Mouse (Mus musculus): Measurements from ENCODE around the gene Mdh2. TPM values are rescaled to one million over a fixed set of nuclear protein-coding genes. Genes with fewer than 3 reads are reported as not detected.

Mdh2 gene
- polyA plus RNA-seq (2015; fragmentation: Nextera tagmentation; extraction: Ambion mirVana): 690 and 691 TPM in 2 replicates

DNA sequence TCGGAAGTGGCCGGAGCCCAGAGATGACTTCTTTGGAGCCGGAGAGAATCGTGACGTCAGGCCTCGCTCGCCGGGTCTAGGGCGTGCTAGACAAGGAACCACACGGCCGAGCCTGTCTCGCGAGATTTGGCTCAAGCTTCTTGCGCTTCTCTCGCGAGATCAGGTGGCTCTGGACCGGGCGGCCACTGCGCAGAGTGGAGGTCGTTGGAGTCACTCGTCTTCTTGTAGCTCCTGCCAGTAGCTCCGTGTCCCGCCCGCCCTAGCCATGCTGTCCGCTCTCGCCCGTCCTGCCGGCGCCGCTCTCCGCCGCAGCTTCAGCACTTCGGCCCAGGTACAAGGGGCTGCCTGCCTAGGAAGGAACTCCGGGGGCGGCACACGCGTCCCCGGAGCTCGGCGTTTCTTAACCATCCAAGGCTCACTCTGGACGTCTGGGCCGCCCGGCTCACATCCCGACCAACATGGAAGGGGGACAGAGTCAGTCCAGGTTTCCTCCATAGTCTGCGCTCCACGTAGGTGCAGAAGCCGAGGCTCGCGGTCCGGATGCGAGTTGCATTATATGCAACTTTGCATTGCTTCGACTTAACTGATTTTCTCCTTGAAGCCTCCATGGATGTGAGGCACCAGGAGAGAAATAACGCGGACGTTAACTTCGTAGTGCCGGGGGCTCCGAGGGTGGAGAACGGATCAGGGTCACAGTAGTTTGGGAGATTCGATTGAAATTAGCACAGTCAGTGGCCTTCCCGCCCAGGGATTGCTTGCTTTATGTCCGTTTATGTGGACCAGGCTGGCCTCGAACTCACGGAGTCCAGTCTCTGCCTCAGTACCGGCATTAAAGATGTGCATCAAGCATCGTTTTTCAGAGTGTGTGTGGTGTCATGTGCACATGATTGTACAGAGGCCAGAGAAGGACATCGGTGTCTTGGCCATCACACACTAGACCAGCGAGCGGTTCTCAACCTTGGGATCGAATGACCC is at the start of gene Mdh2:
Gene Mdh2, plus strand, starts transcription at position 10 of the 975 bp plus-strand sequence.
- H3K9ac ChIP-seq (replicated peaks; ENCODE audit: low read length): peak within 1 kb of the TSS; percentile 95
- H3K36me3 ChIP-seq (ENCODE audit: insufficient read depth, low read length): peaks cover 12% of the 10 kb centered on the region
- under 1% methylated on average over 69 of the region's 70 CpGs for WGBS
- H3K4me3 ChIP-seq (ENCODE audit: low read length): peak within 1 kb of the TSS; percentile 91
- H3K4me1 ChIP-seq (ENCODE audit: insufficient read depth, low read length): peaks cover 30% of the 10 kb centered on the region
- peak within 1 kb of the TSS; percentile 95 for H3K27ac ChIP-seq (ENCODE audit: low read length)
- peak within 1 kb of the TSS; percentile 81 for H3K4me2 ChIP-seq (replicated peaks; ENCODE audit: low read depth, low read length)
- H3K27me3 ChIP-seq (ENCODE audit: insufficient read depth, low read length): no peaks in the 10 kb centered on the region
- no peaks in the 10 kb centered on the region for H3K9me3 ChIP-seq (ENCODE audit: low read length)
- ATAC-seq (ENCODE audit: low FRiP score, low TSS enrichment): peak; percentile 98

GRCm38 (mm10) chr5:135729351-135729750 is 48.9 kb upstream of the Mdh2 start:
- no peak overlapping the region for H3K9ac ChIP-seq (replicated peaks; ENCODE audit: low read length)
- WGBS: 92% methylated on average over 13 of the region's 13 CpGs
- H3K36me3 ChIP-seq (ENCODE audit: insufficient read depth, low read length): peaks cover 55% of the 10 kb centered on the region
- H3K27ac ChIP-seq (ENCODE audit: low read length): no peak overlapping the region
- H3K4me1 ChIP-seq (ENCODE audit: insufficient read depth, low read length): peaks cover 18% of the 10 kb centered on the region
- H3K4me3 ChIP-seq (ENCODE audit: low read length): no peak overlapping the region
- H3K4me2 ChIP-seq (replicated peaks; ENCODE audit: low read depth, low read length): no peak overlapping the region
- ATAC-seq (ENCODE audit: low FRiP score, low TSS enrichment): no peak
- no peaks in the 10 kb centered on the region for H3K27me3 ChIP-seq (ENCODE audit: insufficient read depth, low read length)
- no peaks in the 10 kb centered on the region for H3K9me3 ChIP-seq (ENCODE audit: low read length)

DNA sequence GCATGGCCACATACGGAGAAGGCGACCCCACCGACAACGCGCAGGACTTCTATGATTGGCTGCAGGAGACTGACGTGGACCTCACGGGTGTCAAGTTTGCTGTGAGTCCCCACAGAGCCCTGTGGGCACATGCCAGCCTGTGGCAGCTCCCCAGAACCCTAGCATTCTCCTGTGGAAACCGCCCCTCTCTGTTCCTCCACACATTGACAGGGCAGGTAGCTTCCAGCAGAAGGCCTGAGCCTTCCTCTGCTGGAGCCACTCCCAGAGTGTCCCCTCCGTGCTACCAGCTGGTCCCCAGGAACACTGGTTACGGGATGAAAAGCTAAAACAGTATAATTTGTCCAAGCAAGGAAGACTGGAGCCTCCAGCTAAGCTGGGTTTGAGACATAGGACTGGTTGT is 48.0 kb upstream of the Mdh2 start:
- no peak overlapping the region for H3K9ac ChIP-seq (replicated peaks; ENCODE audit: low read length)
- no peak for ATAC-seq (ENCODE audit: low FRiP score, low TSS enrichment)
- H3K9me3 ChIP-seq (ENCODE audit: low read length): no peaks in the 10 kb centered on the region
- no peak overlapping the region for H3K27ac ChIP-seq (ENCODE audit: low read length)
- H3K4me2 ChIP-seq (replicated peaks; ENCODE audit: low read depth, low read length): no peak overlapping the region
- H3K4me3 ChIP-seq (ENCODE audit: low read length): no peak overlapping the region
- WGBS: 93% methylated on average over 10 of the region's 10 CpGs
- H3K27me3 ChIP-seq (ENCODE audit: insufficient read depth, low read length): no peaks in the 10 kb centered on the region
- H3K4me1 ChIP-seq (ENCODE audit: insufficient read depth, low read length): peaks cover 9% of the 10 kb centered on the region
- H3K36me3 ChIP-seq (ENCODE audit: insufficient read depth, low read length): peaks cover 64% of the 10 kb centered on the region

DNA sequence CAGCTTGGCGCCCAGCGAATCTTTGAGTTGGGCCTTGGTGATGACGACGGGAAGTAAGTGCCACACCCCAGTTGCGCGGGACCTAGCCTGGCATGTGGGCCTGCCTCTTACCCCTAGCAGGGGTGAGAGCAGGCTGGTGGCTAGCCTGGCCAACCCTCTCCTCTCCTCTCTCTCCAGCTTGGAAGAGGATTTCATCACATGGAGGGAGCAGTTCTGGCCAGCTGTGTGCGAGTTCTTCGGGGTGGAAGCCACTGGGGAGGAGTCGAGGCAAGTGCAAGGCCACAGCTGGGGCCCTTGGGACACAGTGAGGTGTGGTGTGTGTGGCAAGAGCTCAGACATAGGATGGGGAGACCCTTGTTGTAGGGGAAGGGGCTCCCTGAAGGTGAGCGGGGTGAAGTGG is 47.4 kb upstream of the Mdh2 start:
- Histone ChIP-seq H3K36me3 (ENCODE audit: insufficient read depth, low read length) (peaks cover 69% of the 10 kb centered on the region), H3K27me3 (ENCODE audit: insufficient read depth, low read length) (no peaks in the 10 kb centered on the region), H3K9ac (replicated peaks; ENCODE audit: low read length) (no peak overlapping the region), H3K4me2 (replicated peaks; ENCODE audit: low read depth, low read length) (no peak overlapping the region), H3K27ac (ENCODE audit: low read length) (no peak overlapping the region), H3K9me3 (ENCODE audit: low read length) (no peaks in the 10 kb centered on the region), H3K4me1 (ENCODE audit: insufficient read depth, low read length) (peaks cover 2% of the 10 kb centered on the region), H3K4me3 (ENCODE audit: low read length) (no peak overlapping the region)
- no peak for ATAC-seq (ENCODE audit: low FRiP score, low TSS enrichment)
- WGBS: 94% methylated on average over 10 of the region's 10 CpGs

- WGBS: 91% methylated on average over 16 of the region's 16 CpGs
- Histone ChIP-seq H3K9ac (replicated peaks; ENCODE audit: low read length) (no peak overlapping the region), H3K9me3 (ENCODE audit: low read length) (no peaks in the 10 kb centered on the region), H3K4me3 (ENCODE audit: low read length) (no peak overlapping the region), H3K4me2 (replicated peaks; ENCODE audit: low read depth, low read length) (no peak overlapping the region), H3K4me1 (ENCODE audit: insufficient read depth, low read length) (no peaks in the 10 kb centered on the region), H3K27me3 (ENCODE audit: insufficient read depth, low read length) (no peaks in the 10 kb centered on the region), H3K27ac (ENCODE audit: low read length) (no peak overlapping the region), H3K36me3 (ENCODE audit: insufficient read depth, low read length) (peaks cover 74% of the 10 kb centered on the region)
- ATAC-seq (ENCODE audit: low FRiP score, low TSS enrichment): no peak
These were observed 47.0 kb upstream of the Mdh2 start for GRCm38 (mm10) chr5:135731322-135731721.

GRCm38 (mm10) chr5:135733071-135733470 is 45.2 kb upstream of the Mdh2 start:
- Histone ChIP-seq H3K9ac (replicated peaks; ENCODE audit: low read length) (no peak overlapping the region), H3K4me3 (ENCODE audit: low read length) (no peak overlapping the region), H3K36me3 (ENCODE audit: insufficient read depth, low read length) (peaks cover 80% of the 10 kb centered on the region), H3K9me3 (ENCODE audit: low read length) (no peaks in the 10 kb centered on the region), H3K4me2 (replicated peaks; ENCODE audit: low read depth, low read length) (no peak overlapping the region), H3K27me3 (ENCODE audit: insufficient read depth, low read length) (no peaks in the 10 kb centered on the region), H3K4me1 (ENCODE audit: insufficient read depth, low read length) (no peaks in the 10 kb centered on the region), H3K27ac (ENCODE audit: low read length) (no peak overlapping the region)
- ATAC-seq (ENCODE audit: low FRiP score, low TSS enrichment): no peak
- WGBS: 83% methylated on average over 4 of the region's 4 CpGs

DNA sequence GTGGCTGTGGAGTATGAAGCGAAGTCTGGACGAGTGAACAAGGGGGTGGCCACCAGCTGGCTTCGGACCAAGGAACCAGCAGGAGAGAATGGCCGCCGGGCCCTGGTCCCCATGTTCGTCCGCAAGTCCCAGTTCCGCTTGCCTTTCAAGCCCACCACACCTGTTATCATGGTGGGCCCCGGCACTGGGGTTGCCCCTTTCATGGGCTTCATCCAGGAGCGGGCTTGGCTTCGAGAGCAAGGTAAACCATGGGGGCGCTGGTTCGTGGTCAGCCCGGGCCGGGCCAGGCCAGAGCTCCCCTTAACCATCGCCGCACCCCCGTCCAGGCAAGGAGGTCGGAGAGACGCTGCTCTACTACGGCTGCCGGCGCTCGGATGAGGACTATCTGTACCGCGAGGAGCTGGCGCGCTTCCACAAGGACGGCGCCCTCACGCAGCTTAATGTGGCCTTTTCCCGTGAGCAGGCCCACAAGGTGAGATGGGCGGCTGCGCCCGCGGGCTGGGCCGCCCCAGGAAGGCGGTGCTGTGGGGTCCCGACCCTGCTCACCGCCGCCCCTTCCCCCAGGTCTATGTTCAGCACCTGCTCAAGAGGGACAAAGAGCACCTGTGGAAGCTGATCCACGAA is 44.1 kb upstream of the Mdh2 start:
- no peak for ATAC-seq (ENCODE audit: low FRiP score, low TSS enrichment)
- Histone ChIP-seq H3K4me2 (replicated peaks; ENCODE audit: low read depth, low read length) (no peak overlapping the region), H3K27ac (ENCODE audit: low read length) (no peak overlapping the region), H3K9me3 (ENCODE audit: low read length) (no peaks in the 10 kb centered on the region), H3K9ac (replicated peaks; ENCODE audit: low read length) (no peak overlapping the region), H3K4me3 (ENCODE audit: low read length) (no peak overlapping the region), H3K4me1 (ENCODE audit: insufficient read depth, low read length) (no peaks in the 10 kb centered on the region), H3K36me3 (ENCODE audit: insufficient read depth, low read length) (peaks cover 77% of the 10 kb centered on the region), H3K27me3 (ENCODE audit: insufficient read depth, low read length) (no peaks in the 10 kb centered on the region)
- 93% methylated on average over 42 of the region's 42 CpGs for WGBS

- no peak overlapping the region for H3K27ac ChIP-seq (ENCODE audit: low read length)
- no peak overlapping the region for H3K4me3 ChIP-seq (ENCODE audit: low read length)
- WGBS: 85% methylated on average over 13 of the region's 13 CpGs
- no peaks in the 10 kb centered on the region for H3K9me3 ChIP-seq (ENCODE audit: low read length)
- no peaks in the 10 kb centered on the region for H3K27me3 ChIP-seq (ENCODE audit: insufficient read depth, low read length)
- no peaks in the 10 kb centered on the region for H3K4me1 ChIP-seq (ENCODE audit: insufficient read depth, low read length)
- H3K36me3 ChIP-seq (ENCODE audit: insufficient read depth, low read length): peaks cover 65% of the 10 kb centered on the region
- no peak overlapping the region for H3K9ac ChIP-seq (replicated peaks; ENCODE audit: low read length)
- 0 out of 2 replicates have a peak, but pooled peaks have one; percentile 7 for ATAC-seq (ENCODE audit: low FRiP score, low TSS enrichment)
- no peak overlapping the region for H3K4me2 ChIP-seq (replicated peaks; ENCODE audit: low read depth, low read length)
These were observed 42.5 kb upstream of the Mdh2 start for GRCm38 (mm10) chr5:135735741-135736140.

- 86% methylated on average over 16 of the region's 16 CpGs for WGBS
These were observed 41.7 kb upstream of the Mdh2 start for GRCm38 (mm10) chr5:135736544-135736943.

DNA sequence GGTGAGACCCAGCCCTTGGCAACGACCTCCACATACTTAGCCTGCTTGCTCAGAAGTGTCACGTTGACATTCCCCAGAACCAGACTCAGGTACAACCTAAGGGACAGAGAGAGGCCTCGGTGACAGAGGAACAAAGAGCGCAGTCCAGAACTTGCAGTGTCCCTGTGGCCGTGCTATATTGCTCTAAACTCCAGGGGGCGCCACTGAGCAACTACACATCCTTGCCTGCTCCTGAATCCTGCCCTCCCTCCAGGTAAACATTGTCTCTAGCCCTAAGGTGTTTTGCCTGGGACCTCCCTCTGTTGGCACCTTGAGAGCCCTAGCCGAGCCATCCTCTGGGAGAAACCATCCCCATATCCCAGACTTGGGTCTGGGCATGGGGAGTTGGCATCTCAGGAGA is 41.1 kb upstream of the Mdh2 start:
- 81% methylated on average over 7 of the region's 7 CpGs for WGBS
- Histone ChIP-seq H3K9me3 (ENCODE audit: low read length) (no peaks in the 10 kb centered on the region), H3K4me3 (ENCODE audit: low read length) (no peak overlapping the region), H3K36me3 (ENCODE audit: insufficient read depth, low read length) (peaks cover 55% of the 10 kb centered on the region), H3K27ac (ENCODE audit: low read length) (no peak overlapping the region), H3K4me2 (replicated peaks; ENCODE audit: low read depth, low read length) (no peak overlapping the region), H3K9ac (replicated peaks; ENCODE audit: low read length) (no peak overlapping the region), H3K27me3 (ENCODE audit: insufficient read depth, low read length) (no peaks in the 10 kb centered on the region), H3K4me1 (ENCODE audit: insufficient read depth, low read length) (no peaks in the 10 kb centered on the region)
- no peak for ATAC-seq (ENCODE audit: low FRiP score, low TSS enrichment)

More at GRCm38 (mm10) chr5:135736544-135736943, 41.7 kb upstream of the Mdh2 start:
- no peak overlapping the region for H3K27ac ChIP-seq (ENCODE audit: low read length)
- no peaks in the 10 kb centered on the region for H3K9me3 ChIP-seq (ENCODE audit: low read length)
- H3K4me3 ChIP-seq (ENCODE audit: low read length): no peak overlapping the region
- no peak overlapping the region for H3K4me2 ChIP-seq (replicated peaks; ENCODE audit: low read depth, low read length)
- no peak overlapping the region for H3K9ac ChIP-seq (replicated peaks; ENCODE audit: low read length)
- no peaks in the 10 kb centered on the region for H3K4me1 ChIP-seq (ENCODE audit: insufficient read depth, low read length)
- H3K27me3 ChIP-seq (ENCODE audit: insufficient read depth, low read length): no peaks in the 10 kb centered on the region
- no peak for ATAC-seq (ENCODE audit: low FRiP score, low TSS enrichment)
- peaks cover 60% of the 10 kb centered on the region for H3K36me3 ChIP-seq (ENCODE audit: insufficient read depth, low read length)

All from kidney, embryonic 16.5 days (tissue).